10 mouse cellular contexts compared by ENCODE assay signal in the genomic region with DNA sequence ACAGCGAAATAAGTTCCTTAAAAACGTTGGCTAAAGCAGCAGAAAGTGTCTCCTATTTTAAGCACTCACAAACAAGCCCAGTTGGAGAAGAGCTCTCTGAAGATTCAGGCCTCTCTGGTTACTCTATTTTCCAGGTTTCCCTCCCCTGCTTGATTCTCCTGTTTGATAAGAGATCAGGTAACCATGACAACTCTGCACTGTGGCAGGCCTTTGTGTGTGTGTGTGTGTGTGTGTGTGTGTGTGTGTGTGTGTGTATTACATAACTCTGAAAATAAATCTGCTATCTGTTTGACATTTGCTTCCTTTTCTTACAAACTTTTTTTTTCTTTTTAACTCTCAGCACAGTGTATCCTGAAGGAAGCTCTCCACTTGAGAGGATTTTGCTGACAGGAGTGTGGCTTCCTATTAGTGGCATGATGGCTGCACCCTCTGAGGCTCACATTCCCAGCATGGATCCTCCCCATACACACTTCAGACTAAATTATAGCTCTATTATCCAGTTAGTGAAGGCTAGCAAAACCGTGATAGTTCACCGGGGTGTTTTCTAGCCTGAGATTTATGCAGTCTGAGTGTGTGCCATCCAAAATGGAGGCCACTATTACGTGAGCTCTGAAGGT.
DNase-seq lines count a peak whose midpoint lies in the region; ATAC-seq and TF ChIP-seq lines count a peak whose summit lies in the region.
"Had no signal": no experiment of that assay in that cellular context is flagged by ENCODE, and none has a peak within 500 bp of the region (broad histone marks: within the 10 kb centered on the region; RNA-seq: fewer than 3 reads in every experiment).

No protein-coding gene starts in this region.

- no peak overlapping the region for H3K9ac ChIP-seq in hindbrain, postnatal 0 days (replicated peaks; ENCODE audit: low read length)

- no peak overlapping the region for H3K4me2 ChIP-seq in hindbrain, postnatal 0 days (ENCODE audit: low read depth, low read length)

- no peak overlapping the region for H3K27ac ChIP-seq in hindbrain, postnatal 0 days

- no peak for TF ChIP-seq CTCF in hindbrain, postnatal 0 days (IDR thresholded peaks at IDR 0.05; ENCODE audit: low read depth)

- peak; percentile 13 for DNase-seq in adrenal gland, adult 8-10 months
- no peak for DNase-seq in adrenal gland, adult 18-20 months (ENCODE audit: low spot score in 2 of 2)
- peak; percentile 29 to 43 for DNase-seq in right cerebral cortex, postnatal 10 days (ENCODE audit: low spot score in 2 of 2)
- DNase-seq in right cerebral cortex, postnatal 14 days: no peak
- DNase-seq in hindbrain, postnatal 0 days (ENCODE audit: low spot score): peak; percentile 21
- DNase-seq in thymus, postnatal 25 days: no peak
- no peak for DNase-seq in heart, adult 8-10 months (ENCODE audit: low spot score)
- DNase-seq: cerebellum, postnatal 25 days had no signal

- no peaks in the 10 kb centered on the region for H3K4me1 ChIP-seq in hindbrain, postnatal 0 days (ENCODE audit: insufficient read depth, low read length)

- no peak overlapping the region for H3K4me3 ChIP-seq in hindbrain, postnatal 0 days (ENCODE audit: low read length)

- no peaks in the 10 kb centered on the region for H3K36me3 ChIP-seq in hindbrain, postnatal 0 days (ENCODE audit: insufficient read depth, low read length)

- 0 out of 2 replicates have a peak, but pooled peaks have one; percentile 49 for ATAC-seq in hindbrain, postnatal 0 days
- ATAC-seq in cerebellum, adult (ENCODE audit: insufficient number of reproducible peaks, low FRiP score, low TSS enrichment): no peak
- ATAC-seq: lung, postnatal 0 days had no signal

- no peaks in the 10 kb centered on the region for H3K9me3 ChIP-seq in hindbrain, postnatal 0 days (ENCODE audit: low read length)

- no peaks in the 10 kb centered on the region for H3K27me3 ChIP-seq in hindbrain, postnatal 0 days (ENCODE audit: insufficient read depth, low read length)

- WGBS in hindbrain, postnatal 0 days: 49% methylated on average over 5 of the region's 5 CpGs

Comparison
In these comparisons a context has a peak if more than half of its experiments do, and no peak if none do; other contexts are left out.
1. DNase-seq: peak in adrenal gland, adult 8-10 months (single experiment), right cerebral cortex, postnatal 10 days (2 of 2) and hindbrain, postnatal 0 days (single experiment); none in adrenal gland, adult 18-20 months (0 of 2), right cerebral cortex, postnatal 14 days (single experiment), thymus, postnatal 25 days (single experiment) and heart, adult 8-10 months (single experiment).